Mouse (Mus musculus): Measurements from ENCODE around the gene Actc1.

- TF ChIP-seq GATA1 (IDR thresholded peaks at IDR 0.05; ENCODE audit: borderline replicate concordance, low read length) (no peak), FLI1 (IDR thresholded peaks at IDR 0.05; ENCODE audit: low read length) (no peak)
Observed at GRCm38 (mm10) chr2:114100834-114101233, 47.5 kb upstream of the Actc1 start.

All from megakaryocyte, embryonic 14.5 days (primary cell).